Comparison of ENCODE assay signal across 8 mouse cellular contexts in genomic region chr3:73046248-73046647, GRCm38 (mm10). TPM values are rescaled to one million over a fixed set of nuclear protein-coding genes. Genes with fewer than 3 reads are reported as not detected.
DNase-seq lines count a peak whose midpoint lies in the region; ATAC-seq and TF ChIP-seq lines count a peak whose summit lies in the region.

No protein-coding gene starts in this region.

- H3K36me3 ChIP-seq in heart, embryonic 12.5 days: no peaks in the 10 kb centered on the region
- no peaks in the 10 kb centered on the region for H3K36me3 ChIP-seq in intestine, postnatal 0 days (ENCODE audit: control insufficient read depth, insufficient read depth)
- no peaks in the 10 kb centered on the region for H3K36me3 ChIP-seq in splenic B cell, adult 2 months (ENCODE audit: control insufficient read depth, insufficient read depth, low read length, poor library complexity, severe bottlenecking)

- peak overlapping the region; percentile 33; the same call in 1 of the 2 replicates for H3K4me2 ChIP-seq in heart, embryonic 12.5 days
- H3K4me2 ChIP-seq in intestine, postnatal 0 days (replicated peaks; ENCODE audit: low read depth): no peak overlapping the region

- no peak for ATAC-seq in heart, embryonic 12.5 days (ENCODE audit: insufficient number of reproducible peaks, low FRiP score)
- no peak for ATAC-seq in intestine, postnatal 0 days

- H3K4me3 ChIP-seq in heart, embryonic 12.5 days: no peak overlapping the region
- no peak overlapping the region for H3K4me3 ChIP-seq in intestine, postnatal 0 days (ENCODE audit: low read depth, low read length)

- no peak overlapping the region for H3K9ac ChIP-seq in heart, embryonic 12.5 days
- no peak overlapping the region for H3K9ac ChIP-seq in intestine, postnatal 0 days (ENCODE audit: low read depth, low read length)

- TF ChIP-seq POLR2A in brain, embryonic 14.5 days (IDR thresholded peaks at IDR 0.05; ENCODE audit: borderline replicate concordance, extremely low read depth, insufficient read depth, insufficient read length, poor library complexity, severe bottlenecking): no peak

- H3K4me1 ChIP-seq in heart, embryonic 12.5 days (replicated peaks): no peaks in the 10 kb centered on the region
- no peaks in the 10 kb centered on the region for H3K4me1 ChIP-seq in intestine, postnatal 0 days (replicated peaks; ENCODE audit: control insufficient read depth, insufficient read depth, low read length)

- H3K9me3 ChIP-seq in heart, embryonic 12.5 days (replicated peaks): no peaks in the 10 kb centered on the region
- H3K9me3 ChIP-seq in intestine, postnatal 0 days (ENCODE audit: control insufficient read depth): no peaks in the 10 kb centered on the region

- no peak for DNase-seq in heart, adult 11 months
- DNase-seq in CD4-positive helper T cell, adult 2 months (ENCODE audit: low read depth, low spot score): peak; percentile 21
- DNase-seq in brain, embryonic 14.5 days (ENCODE audit: low read depth): peak; percentile 90
- peak; percentile 5 for DNase-seq in fibroblast of lung, adult 2 months (ENCODE audit: low read depth)
- peak; percentile 33 for DNase-seq in lung, postnatal 25 days (ENCODE audit: low spot score)
- peak; percentile 45 for DNase-seq in splenic B cell, adult 2 months (ENCODE audit: low read depth, low spot score)

- WGBS in heart, embryonic 12.5 days: 3% methylated on average over 3 of the region's 3 CpGs
- WGBS in intestine, postnatal 0 days: under 1% methylated on average over 3 of the region's 3 CpGs

- H3K27me3 ChIP-seq in heart, embryonic 12.5 days (replicated peaks): peaks cover 30% of the 10 kb centered on the region
- no peaks in the 10 kb centered on the region for H3K27me3 ChIP-seq in intestine, postnatal 0 days (replicated peaks; ENCODE audit: control insufficient read depth, insufficient read depth, low read length)
- no peaks in the 10 kb centered on the region for H3K27me3 ChIP-seq in splenic B cell, adult 2 months (ENCODE audit: control insufficient read depth, insufficient read depth, low read length, poor library complexity, severe bottlenecking)

- TF ChIP-seq CTCF in brain, embryonic 14.5 days (IDR thresholded peaks at IDR 0.05; ENCODE audit: borderline replicate concordance, extremely low read depth, insufficient read depth, insufficient read length): peak; percentile 81; the same call in 1 of the 2 replicates
- peak; percentile 91 for TF ChIP-seq CTCF in intestine, postnatal 0 days (IDR thresholded peaks at IDR 0.05; ENCODE audit: low read depth)

- no peak overlapping the region for H3K27ac ChIP-seq in heart, embryonic 12.5 days (ENCODE audit: poor library complexity, severe bottlenecking)
- H3K27ac ChIP-seq in intestine, postnatal 0 days (ENCODE audit: low read depth, low read length): no peak overlapping the region

RNA-seq across cellular contexts. Expression of gene Slitrk3, which starts 11.4 kb away (rescaled TPM):
- 0.13 and 0.24 TPM in 2 replicates for polyA plus RNA-seq in heart, embryonic 12.5 days (2016; fragmentation: Nextera tagmentation; extraction: Ambion mirVana)
- polyA plus RNA-seq in brain, embryonic 14.5 days (2012; rRNA removed): 7.7 and 16.6 TPM in 2 replicates
- polyA plus RNA-seq in intestine, postnatal 0 days (2015; fragmentation: Nextera tagmentation; extraction: Ambion mirVana): 0.78 and 1.1 TPM in 2 replicates
